Mouse (Mus musculus) frontal cortex, postnatal 10 days (tissue): Measurements from ENCODE around the gene Psmd9.
A peak's percentile ranks its signal among the peaks of the same experiment; 100 is the strongest.

ENCODE experiments used
- DNase-seq, 2 experiments: peaks; one replicate each; pipeline ENCODE4 v3.0.0; 2022; ENCODE audit warnings: low spot score in 2 of 2, mixed read lengths in 1 of 2

Psmd9 gene

GRCm38 (mm10) chr5:123236426-123236825 is 67.2 kb downstream of the Psmd9 start:
- DNase-seq = no peak

- no peak for DNase-seq
These were observed 70.3 kb downstream of the Psmd9 start for GRCm38 (mm10) chr5:123239501-123239900.

DNA sequence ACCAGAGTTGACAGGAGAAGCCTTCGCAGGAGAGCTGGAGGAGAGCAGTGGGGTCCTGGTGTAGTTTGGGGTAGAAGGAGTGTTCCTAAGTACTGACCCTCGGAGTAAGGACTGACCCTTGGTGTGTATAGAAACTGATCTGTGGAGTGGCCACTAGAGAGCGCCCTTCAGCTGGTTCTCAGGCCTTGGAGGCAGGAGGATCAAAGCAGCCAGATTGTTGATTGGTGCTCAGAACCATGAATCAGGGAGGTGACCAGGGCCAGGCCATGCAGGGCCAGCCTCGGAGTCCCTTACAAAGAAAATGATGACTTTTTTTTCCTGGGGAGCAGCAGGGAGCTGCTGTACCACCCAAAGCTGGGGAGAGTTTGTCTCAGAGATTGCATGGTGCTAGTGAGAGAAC is 76.3 kb downstream of the Psmd9 start:
- DNase-seq = no peak

DNA sequence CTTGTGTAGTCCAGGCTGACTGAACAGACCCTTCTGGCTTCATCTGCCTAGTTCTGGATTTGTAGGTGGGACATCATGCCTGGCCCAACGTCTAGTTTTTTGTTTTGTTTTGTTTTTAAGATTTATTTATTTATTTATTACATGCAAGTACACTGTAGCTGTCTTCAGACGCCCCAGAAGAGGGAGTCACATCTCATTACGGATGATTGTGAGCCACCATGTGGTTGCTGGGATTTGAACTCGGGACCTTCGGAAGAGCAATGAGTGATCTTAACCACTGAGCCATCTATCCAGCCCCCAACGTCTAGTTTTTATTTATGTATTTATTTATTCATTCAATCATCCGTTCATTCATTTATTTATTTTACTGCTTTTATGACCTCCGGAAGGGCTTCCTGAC is 82.2 kb downstream of the Psmd9 start:
- no peak for DNase-seq

DNA sequence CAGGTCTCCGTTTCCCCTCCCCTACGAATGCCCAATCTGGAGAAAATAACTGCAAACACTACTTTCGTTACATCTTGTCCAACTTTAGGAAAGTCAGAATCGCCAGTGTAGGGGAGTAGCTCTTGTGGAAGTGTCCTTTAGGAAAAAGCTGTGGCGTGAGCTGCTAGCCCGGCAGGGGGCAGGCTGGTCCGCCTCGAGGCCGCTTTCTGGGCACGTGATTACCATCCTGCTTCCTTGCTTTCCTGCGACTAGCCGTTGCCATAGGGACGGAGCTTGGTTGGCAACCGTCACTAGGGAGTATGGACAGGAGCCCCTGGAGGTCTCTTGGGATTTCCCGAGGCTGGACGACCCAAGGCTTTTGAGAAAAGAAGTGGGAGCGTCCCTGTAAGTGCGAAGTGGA is 82.6 kb downstream of the Psmd9 start, which contains the start of gene Wdr66:
Gene Wdr66 (plus strand): TSS at position 269 of the 400 bp plus-strand sequence.
- DNase-seq = peak; percentile 91 to 92

DNA sequence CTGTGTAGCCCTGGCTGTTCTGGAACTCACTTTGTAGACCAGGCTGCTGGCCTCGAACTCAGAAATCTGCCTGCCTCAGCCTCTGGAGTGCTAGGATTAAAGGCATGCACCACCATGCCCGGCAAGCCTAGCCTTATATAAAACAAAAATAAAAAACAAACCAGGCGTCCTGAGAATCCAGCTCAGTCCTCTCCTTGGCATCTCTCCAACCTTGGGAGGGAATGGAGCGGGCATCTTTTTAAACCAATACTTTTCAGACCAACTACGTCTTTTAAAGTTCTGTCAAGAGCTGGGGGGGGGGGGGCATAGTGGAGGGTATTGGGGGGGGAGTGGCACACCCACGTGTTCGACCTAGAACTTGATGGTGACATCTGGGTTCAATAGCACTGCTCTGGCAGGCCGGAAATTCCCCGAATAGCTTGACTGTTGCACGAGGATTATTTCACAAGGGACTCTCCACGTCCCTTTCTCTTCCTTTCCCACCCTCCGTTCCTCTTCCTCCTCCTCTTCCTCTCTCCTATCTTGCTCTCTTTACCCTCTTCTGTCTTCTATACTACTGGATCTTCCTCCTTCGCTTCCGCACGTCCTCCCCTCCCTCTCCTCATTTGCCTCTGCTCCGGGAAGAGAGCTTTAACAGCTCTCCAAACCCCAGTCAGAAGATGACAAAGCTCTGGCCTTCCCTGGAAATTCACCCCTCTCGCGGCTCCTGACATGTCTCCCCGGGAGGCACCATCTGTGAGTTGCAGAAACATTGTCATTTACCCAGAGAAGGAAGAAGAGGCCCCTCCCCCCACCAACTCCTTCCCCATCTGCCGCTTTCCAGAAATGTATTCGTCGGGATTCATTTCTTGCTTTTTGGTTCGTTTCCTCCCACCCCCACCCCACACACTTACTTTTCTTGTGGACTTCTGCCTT is 87.9 kb downstream of the Psmd9 start:
- DNase-seq = peak; percentile 60 to 79

DNA sequence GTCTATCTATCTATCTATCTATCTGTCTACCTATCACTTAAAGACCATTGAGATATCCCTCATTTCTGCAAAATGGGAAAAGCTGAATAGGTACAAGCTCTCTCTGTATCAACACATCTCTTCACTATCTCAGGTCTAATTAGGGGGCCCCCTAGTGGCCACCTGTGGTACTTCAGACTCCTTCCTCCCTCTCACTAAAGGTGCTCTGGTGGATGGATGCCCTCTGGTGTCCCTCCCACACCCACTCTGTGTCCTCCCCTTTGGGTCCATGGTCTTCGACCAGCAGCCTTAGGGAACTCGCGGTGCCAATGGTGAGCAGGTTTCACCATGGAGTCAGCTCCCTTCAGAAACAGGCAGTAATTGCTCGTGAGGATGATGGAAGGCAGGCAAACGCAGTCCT is 89.8 kb downstream of the Psmd9 start:
- DNase-seq = peak; percentile 34

GRCm38 (mm10) chr5:123260698-123261097 is 91.5 kb downstream of the Psmd9 start:
- DNase-seq = no peak

DNA sequence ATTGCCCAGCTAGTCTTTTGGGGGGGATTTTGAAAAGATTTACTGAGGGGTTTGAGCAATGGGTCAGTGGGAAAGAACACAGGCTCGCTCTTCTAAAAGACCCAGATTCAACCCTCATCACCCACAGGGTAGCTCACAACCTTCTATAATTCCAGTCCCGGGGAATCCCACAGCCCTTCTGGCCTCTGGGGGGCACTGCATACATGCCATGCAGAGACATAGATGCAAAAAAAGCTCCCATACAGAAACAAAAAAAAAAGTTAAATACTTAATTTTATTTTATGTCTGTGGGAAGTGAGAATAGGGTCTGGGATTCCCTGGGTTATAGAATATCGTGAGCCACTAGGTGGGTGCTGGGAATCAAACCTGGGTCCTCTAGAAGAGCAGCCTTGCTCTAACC is 97.7 kb downstream of the Psmd9 start:
- DNase-seq = no peak

GRCm38 (mm10) chr5:123268477-123269474 is 99.6 kb downstream of the Psmd9 start:
- no peak for DNase-seq

GRCm38 (mm10) chr5:123270917-123271316 is 101.7 kb downstream of the Psmd9 start:
- no peak for DNase-seq

DNA sequence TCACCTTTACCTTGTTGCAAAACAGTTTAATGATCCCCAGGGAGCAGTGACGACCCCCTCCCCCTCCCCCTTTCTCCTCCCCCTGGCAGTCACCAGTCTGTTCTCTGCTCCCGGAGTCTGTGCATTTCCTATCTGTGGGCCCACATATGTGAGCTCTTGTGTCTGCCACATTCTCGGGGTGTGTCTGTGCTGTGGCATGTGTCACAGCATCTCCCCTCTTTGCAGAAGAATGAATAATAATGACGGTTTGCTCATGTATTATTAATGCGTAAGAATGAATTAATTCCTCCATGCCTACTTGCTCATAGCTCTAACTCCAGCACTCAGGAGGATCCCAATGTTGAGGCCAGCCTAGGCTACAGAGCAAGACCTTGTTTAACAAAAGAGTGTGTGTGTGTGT is 103.7 kb downstream of the Psmd9 start:
- DNase-seq = no peak

DNA sequence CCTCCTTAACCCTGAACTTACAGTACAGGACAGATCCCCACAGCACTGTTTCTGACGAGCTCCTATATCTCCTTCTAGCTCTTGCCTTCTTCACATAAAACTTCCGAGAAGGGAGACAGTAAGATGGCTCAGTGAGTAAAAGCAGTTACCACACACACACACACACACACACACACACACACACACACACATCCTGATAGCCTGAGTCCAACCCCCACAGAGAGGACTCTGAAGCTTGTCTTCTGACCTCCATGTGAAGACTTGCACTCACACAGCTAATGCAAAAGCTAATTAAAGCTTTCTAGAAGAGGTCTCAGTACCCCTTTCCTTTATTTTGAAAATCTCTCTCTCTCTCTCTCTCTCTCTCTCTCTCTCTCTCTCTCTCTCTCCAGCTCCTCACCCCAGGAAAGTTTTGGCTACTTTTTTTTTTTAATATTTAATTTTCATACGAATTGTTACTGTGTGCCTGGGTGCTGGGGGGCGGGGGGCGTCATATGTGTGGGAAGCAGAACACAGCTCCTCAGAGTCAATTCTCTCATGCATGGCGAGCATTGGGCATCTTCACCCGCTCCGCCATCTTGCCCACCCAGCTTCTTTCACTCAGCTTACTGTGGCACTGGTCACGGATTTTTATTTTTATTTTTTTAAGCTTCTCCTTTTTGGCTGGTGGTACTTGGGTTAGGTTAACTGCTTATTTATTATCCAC is 107.6 kb downstream of the Psmd9 start:
- DNase-seq = no peak

DNA sequence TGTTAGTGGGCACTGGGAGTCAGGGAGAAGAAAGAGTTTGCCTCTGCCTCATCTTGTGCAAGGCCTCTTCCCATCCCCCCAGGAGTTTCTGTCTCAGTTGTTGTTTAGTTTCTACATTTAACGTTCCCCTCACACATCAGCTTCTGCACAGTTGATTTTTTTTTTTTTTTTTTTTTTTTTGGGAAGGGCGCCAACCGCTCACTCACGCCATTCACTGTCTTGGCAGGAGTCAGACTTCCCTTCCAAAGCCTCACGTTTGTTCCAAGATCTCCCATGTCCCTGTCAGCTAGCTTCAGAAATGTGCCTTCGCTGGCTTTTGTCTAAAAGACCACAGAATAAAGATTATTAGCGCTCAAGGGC is 108.1 kb downstream of the Psmd9 start:
- no peak for DNase-seq

GRCm38 (mm10) chr5:123277704-123278103 is 108.5 kb downstream of the Psmd9 start:
- no peak for DNase-seq

DNA sequence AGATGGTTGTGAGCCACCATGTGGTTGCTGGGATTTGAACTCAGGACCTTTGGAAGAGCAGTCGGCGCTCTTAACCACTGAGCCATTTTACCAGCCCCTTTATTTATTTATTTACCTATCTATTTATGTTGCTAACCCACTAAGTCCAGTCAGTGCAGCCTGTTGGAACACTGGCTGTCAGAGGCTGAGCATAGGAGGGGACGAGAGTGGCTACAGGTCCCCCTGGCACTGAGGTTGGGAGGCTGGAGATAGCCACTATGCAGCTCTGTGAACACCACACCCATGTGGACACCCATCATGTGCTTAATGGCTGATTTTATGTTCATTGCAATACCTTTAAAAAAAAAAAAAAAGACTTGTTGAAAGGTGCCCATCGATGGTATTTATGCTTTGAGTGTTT is 110.0 kb downstream of the Psmd9 start:
- no peak for DNase-seq

- DNase-seq = no peak
These were observed 112.3 kb downstream of the Psmd9 start for GRCm38 (mm10) chr5:123281336-123282136.

DNA sequence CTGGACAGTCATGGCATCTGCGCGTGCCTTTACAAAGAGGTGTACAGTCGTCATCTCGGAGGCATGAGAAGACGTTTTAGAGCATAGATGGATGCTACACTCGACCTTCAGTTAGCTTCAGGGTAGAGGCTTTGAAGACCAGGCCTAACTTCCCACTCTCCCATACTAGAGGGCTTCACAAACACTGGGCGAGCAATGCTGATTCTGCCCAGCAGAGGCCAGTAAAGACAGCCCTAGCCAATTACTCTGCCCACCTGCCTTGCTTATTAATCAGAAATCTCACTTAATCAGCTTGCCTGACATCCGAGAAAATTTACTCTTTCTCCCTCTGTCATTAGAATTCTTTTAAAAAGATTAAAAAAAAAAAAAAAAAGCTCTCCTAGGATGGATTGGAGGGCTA is 116.0 kb downstream of the Psmd9 start:
- peak in 1 of 2 experiments; percentile 50 for DNase-seq

- DNase-seq = no peak
These were observed 118.9 kb downstream of the Psmd9 start for GRCm38 (mm10) chr5:123288079-123288478.

GRCm38 (mm10) chr5:123294653-123295052 is 125.4 kb downstream of the Psmd9 start:
- DNase-seq = no peak
